Mouse (Mus musculus): ENCODE data around the gene Nostrin.

Nostrin gene

DNA sequence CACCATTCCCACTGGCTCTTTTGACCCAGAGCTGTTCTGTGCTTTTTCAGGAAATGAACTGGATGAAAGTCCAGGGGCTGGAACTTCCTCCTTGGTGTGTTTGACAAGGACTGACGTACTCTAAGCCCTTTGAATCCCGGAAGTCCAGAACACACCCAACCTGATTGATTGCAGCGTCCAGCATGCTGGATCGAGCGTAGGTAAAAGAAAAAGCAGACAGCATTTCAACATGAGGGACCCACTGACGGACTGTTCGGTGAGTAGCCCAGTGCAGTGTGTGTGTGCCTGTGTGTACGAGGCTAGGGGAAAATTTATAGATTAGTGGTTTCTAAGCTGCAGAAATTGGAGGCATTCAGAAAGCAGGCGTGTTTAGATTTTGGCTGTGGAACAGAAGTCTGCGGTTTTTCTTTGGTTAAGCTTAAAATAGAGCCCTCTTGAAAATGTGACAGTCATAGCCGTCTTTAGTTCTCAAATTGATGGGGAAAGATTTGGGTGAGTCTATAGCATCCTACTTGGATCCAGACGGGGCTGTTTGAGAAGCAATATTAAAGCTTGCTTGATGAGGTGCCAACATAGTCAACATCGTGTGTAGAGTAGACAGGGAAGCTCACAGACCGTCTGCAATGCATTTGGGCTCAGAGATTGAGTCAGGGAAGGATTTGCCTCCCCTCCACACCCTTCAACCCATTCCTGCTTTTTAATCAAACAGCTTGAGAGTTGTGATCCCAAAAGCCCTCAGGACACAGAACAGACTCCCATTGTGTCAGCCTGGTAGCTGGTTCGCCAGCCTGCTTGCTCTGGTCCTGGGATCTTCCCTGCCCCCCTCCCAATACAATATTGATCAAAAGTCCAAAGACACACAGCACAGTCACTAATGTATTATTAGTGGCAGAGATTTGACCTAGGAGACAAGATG lies at the start of gene Nostrin:
Nostrin (plus strand) TSS at position 140 of the 916 bp plus-strand sequence.
- no peak for DNase-seq

DNA sequence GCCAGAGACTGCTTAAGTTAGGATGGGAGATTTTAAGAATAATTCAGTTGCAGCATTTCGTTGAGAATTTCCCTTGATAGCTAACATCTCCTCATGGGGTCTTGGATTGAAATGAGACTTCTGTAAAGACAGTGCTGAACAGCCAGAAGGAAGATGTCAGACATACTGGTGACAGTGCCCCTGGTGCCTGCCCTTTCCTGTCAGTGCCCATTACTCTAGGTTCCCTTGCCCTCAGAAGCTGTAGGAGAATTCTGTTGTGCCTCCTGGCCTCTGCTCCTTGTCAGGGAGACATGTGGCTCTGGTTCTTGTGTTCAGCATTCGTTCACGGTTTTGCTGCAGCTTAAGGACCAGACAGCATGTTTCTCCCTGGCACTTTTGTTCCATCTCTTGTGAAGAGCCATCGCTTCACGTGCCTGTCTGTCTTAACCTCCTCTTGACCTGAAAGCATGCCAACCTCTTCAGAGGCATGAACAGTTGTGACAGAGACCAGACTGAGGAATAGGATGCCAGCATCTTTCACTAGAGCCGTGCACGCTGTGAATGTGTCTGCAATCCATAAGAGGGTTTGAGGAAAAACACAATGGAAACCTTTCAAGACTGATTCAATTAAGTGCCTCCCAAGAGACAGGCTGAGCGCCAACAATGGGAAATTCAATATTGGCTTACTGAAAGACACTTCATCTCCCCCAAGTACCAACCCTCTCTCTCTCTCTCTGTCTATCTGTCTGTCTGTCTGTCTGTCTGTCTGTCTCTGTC lies 48.9 kb upstream of the Nostrin start:
- DNase-seq, result no peak

DNA sequence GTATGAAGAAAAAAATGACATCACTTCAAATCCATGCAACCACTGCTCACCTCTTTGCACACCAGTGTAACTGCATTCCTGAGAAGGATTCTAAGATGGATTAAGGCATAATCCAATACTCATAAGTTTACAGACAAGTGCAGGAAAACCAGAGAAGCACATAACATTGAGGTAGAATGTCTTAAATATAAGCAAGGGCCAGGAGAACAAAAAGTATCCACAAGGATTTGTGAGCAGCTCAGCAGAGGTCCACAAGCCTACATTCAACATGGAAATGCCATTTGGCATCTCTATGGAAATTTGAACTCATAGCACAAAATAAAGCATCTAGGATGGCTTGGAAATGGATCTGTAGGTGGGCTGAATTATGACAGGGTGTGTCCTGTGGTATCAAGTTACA lies 39.8 kb upstream of the Nostrin start:
- no peak for DNase-seq

DNA sequence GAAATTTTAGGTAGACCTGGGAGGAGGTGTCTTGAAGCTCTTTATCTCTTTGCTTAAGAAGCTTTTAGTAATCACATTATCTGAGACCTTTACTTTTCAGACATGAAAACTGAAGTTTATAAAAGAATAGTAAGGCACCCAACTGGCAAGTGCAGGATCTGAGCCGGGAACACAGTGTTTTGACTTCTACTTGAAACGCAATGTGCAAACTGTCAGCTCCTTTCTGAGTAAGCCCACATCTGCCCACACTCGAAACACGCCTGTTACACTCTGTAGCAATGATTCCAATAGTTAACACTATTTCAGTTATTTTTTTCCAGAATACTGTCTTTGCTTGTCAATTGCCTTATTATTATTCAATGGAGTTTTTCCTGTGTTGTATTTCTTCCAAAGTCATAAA lies 38.8 kb upstream of the Nostrin start:
- DNase-seq, result no peak

DNA sequence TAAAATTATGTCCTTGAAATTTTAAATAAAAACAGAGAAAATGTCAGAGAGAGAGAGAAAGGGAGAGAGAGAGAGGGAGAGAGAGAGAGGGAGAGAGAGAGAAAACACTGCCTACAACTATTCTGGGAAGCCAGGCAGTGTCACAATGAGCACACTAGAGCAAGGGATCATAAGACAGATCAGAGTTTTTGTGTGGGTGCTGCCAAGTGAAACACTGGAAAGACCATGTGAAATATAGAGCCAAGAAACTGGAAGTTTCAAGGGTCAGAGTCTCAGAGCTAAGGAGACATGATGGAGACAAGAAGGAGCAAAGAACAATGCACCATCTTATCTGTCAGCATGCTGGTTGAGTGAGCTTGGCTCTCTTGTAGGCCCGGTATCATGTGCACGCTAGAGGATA lies 38.1 kb upstream of the Nostrin start:
- no peak for DNase-seq

DNA sequence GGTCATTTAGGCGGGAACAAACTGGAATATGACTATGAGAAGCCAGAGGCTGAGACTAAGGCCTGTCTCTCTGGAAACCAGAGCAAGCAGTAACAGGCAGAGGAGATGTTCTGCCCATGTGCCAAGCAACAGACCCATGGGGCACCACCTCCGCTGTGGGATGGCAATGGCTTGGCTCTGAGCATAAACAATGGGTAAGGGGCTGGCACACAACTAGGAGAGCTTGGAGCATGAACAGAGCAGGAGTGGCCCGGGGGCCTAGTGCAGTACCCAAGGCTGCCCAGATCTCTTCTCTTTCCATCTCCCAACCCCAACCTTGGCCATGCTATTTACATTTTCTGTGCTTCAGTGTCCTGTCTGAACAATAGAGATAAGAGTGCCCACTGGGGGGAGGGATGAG lies 36.9 kb upstream of the Nostrin start:
- no peak for DNase-seq

DNA sequence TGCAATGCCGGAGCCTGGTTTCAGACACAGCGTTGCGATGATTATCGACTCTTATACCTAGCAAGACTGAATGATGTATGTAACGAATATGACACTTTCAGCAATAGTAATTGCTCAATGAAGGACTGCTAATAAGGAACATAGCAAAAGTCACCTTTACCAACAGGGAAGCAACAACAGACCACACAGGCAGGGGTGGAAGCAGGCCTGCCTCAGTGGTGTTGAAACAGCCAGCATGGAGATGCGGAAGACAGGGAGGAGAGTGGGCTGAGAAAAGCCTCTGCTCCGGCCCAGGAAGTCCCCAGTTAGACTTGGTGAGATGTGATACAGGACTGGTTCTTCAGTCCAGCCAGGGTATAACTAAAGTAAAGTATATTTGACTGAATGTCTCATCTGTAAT lies 36.5 kb upstream of the Nostrin start:
- DNase-seq, result no peak

DNA sequence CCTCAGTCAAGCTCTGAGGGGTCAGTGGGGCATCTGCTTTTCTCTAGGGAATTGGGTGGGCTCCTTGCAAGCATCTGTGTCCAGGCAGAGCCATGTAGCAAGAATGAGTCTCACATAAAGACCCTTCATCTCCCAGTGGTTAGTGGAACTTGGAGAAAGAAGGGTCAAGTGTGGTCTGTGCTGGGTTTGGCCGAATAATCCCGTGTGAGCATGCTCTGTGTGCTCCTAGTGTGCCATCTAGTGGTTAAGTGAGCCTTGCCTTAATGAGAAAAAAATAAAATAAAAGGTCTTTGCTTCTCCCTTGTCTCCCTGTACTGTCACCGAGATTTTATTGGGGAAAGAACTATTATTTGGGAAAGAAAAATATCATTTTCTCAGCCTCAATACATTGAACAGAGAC lies 34.9 kb upstream of the Nostrin start:
- peak; percentile 39 for DNase-seq

DNA sequence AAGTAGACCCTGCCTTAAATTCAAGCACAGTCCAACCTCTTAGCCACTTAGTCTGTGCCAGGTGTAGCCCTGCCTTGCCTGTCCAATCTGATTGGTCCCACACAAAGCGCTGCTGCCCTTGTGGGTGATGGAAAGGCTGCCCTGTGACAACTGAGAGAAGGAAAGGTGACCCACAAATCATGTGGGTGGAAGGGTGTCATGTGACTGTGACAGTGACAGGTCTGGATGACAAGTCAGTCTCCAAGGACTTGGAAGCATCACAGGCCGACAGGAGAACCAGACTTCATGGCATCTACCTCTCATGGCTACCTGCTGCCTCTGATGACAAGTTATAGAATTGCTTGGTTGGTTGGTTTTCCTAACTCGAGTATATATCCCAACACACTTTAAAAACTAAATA lies 32.1 kb upstream of the Nostrin start:
- no peak for DNase-seq

DNA sequence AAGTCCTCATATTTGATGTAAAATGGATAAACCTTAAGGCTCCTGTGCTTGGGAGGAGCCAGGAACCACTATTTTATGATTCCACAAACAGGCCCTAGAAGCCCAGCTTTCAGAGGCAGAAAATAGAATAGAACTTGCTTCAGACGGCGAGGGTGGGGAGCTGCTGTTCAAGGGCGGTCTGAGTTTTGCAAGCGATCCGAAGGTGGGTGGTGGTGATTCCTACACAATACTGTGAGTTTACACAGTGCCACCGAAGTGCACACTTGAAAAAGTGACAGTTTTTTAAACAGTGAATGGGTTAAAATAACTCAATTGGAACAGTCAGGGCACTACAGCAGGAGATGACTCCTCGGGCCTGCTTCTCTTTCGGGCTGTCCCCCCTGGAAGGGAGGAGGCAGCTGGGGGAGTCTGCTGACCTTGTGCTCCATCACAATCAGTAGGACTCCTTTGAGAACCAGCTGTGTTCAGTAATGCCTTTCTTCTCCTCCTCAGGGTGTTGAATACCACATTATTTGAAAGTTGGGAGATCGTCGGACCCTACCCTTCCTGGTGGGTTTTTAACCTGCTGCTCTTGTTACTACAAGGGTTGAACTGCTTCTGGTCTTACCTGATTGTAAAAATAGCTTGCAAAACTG lies 31.0 kb upstream of the Nostrin start:
- no peak for DNase-seq

DNA sequence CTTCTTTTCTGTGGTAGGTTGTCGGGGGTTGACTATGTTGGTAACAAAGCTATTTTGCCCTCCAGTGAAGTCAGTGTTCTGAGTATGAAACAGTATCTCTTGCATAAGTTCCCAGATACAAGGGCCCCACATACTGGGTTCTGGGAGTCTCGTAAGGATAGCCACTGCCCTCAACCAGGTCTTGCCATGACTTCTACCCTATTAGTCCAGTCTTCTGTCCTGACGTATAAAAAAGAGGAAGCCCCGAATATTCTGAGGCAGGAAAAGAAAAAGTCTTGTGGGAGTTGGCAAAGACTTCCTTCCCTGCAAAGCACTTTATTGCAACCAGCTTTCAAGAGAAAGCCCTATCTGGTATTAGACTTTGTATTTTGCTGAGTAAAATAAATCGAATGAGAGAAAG lies 26.4 kb upstream of the Nostrin start:
- DNase-seq, result no peak

DNA sequence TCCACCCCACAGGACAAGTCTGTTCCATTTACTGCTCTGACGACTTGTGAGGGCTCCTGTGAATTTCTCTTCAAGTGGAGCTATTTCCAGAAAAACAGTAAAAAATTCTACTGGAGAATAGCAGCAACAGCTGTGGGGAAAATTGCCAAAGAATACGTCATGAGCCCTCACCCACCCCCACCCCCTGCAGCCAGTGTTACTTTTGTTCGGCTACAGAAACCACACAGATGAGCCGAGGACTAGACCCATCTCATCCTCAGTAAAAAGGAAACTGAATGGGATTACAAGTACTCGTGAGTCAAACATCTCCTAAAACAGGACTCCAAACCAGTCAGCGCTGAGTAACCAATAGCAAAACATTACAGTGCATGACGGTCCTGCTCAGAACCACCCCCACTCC lies 25.9 kb upstream of the Nostrin start:
- DNase-seq, result no peak

DNA sequence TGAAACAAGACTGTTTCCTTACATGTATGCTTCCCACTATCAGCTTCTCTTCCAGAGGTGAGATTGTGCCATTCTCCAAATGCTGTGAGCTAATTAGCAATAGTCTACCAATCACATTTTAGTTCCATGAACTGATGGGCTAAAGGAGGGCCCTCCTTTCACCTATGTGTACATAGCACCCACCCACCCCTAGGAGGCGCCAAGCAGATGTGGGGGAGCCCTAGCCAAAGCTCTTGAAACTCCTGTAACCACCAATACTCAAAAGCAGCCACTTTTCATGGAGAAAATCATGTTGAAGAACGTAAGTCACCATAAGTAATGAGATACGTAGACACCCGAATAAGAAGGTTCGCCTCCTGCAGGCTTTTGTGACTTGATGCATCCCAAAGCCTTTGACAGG lies 23.0 kb upstream of the Nostrin start:
- no peak for DNase-seq

DNA sequence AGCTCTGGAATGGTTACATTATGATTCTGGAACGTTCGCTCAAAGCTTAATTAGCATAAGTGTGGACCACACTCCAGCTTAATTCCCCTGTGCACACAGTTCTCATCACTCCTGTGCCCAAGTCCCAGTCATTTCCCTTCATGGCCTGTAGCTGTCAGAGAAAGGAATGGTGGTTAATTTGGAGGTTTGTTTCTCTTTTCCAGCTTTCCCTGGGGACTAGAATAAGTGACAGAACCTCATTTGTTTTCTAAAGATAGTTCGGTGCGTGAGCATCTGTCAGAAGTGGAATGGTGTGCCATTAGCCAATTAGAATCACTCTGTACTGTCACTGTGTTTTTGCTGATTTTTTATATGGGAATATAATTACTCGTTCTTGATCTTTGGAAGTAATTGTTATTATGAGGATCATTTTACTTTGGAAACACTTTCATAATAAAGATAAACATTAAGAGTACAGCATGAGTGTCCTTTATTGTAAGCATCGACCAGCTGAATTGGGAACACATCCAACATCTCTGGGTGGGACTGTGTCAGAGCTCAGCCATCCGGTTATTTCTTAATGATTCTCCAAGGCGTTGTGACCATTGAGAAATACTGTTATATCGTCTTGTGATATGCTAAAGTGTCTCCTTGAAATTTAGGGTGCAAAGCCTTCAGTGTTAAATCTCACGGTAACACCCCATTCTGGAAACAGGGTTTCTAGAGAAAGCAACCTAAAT lies 21.6 kb upstream of the Nostrin start:
- no peak for DNase-seq

DNA sequence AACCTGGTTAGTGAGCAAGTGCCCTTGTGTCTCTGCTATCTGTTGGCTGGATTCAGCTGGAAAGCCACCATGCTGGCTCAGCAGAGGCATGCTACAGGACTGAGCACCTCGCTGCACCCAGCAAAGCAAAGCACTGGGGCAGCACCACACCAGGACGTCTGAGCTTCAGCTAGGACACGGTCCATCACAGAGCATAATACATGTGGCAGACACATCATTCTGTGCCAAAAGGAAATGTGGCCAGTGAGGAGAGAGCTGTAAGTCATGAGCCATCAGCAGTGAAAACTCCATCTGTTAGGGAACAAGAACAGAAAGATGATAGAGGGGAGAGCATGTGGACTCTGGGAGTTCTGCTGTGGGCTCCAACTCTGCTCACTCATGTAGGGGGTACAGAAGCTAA lies 19.7 kb upstream of the Nostrin start:
- no peak for DNase-seq

DNA sequence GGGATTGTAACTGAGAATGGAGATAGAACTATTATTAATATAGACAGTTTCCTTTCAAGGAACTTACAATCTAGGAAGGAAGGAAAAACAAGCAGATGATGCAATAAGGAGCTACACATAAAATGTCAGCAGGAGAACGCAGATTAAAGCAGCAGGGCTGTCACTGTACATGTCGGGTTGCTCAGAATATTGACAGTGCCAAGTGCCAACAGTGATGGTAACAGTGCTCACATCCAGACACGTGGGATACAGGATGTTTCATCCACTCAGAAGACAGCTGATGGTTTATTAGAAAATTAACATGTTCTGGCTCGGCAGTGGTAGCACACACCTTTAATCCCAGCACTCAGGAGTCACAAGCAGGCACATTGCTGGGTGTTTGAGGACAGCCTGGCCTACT lies 18.8 kb upstream of the Nostrin start:
- no peak for DNase-seq

DNA sequence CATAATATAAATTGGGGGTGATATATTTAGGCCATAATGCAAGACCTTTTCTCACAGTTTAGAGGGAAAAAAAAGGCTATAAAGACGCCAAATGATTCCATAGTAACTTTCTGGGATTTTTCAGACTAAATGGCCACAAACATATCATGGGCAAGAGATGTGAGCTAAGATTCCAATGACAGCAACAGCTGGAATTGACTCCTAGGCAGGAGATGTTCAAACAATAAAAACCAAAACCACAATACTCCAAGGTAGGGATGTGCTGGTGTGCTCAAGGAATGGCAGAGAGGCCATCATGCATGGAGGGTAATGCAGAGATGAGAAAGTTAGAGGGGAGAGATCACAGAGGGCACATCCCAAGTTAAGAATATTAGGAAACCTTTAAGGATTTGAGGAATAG lies 16.6 kb upstream of the Nostrin start:
- DNase-seq, result no peak

DNA sequence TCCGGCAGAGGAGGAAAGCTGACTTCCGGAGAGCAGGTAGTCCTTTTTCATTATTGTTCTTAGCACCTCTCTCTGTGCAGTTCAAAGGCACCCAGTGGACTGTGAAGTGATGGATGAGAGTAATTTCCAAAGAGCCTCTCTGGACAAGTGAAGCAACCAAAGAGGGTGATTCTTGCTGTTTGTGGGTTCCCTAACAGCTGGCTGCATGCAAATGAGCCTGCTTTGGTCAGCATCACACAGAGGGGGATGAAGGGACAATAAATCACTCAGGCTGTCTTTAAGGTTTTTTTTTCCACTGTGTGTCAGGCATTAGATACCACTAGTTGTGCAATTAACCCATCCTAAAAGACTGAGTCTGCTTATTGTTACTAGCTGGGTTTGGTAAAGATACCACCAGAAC lies 15.9 kb upstream of the Nostrin start:
- no peak for DNase-seq

DNA sequence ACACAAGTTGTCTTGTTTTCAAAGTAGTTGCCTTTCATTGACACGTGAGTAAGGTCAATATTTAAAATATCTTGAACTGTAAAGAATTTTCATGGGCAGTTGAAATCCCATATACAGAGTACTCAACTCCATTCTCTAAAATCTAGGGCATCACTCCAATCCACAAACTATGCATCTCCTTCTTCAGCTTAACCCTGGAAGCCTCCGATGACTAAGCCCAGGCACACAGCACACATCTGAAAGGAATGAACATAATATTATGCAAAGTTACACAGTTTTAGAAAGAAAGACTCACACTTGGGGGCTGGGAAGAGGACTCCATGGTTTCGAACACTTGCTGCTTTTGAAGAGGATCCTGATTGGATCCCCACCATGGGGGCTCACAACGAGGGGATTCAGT lies 13.9 kb upstream of the Nostrin start:
- no peak for DNase-seq

DNA sequence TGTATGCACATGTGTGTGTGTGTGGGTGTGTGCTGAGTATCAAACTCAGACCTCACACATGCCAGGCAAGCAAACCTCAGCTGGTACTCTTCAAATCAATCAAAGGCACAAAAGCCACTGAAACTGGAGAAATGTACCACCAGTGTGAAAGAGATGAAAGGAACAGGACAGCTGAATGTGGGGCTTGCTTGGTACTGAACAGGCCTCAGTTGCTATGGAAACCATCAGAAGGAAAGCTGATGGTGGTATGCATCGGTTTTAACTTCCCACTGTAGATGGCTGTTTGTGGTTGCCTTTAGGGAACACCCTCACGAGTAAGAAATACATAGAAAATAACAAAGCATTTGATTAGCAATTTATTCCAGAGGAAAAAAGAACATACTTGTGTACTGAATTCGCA lies 10.2 kb upstream of the Nostrin start:
- DNase-seq, result no peak

DNA sequence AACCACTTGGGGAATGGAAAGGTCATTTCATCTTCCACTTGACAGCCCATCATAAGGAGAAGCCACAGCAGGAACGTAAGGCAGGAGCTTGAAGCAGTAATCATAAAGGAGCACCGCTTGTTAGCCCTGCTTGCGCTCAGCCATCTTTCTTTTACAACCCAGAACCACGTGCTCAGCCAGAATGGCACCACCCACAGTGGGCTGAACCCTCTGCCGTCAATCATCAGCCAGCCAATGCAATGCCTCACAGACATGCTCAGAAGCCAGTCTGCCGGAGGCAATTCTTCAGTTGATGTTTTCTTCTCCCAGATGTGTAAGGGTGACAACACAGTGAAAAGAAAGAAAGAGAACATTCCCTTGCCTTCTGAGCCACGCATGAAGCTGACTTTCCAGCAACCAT lies 7.3 kb upstream of the Nostrin start:
- no peak for DNase-seq

DNA sequence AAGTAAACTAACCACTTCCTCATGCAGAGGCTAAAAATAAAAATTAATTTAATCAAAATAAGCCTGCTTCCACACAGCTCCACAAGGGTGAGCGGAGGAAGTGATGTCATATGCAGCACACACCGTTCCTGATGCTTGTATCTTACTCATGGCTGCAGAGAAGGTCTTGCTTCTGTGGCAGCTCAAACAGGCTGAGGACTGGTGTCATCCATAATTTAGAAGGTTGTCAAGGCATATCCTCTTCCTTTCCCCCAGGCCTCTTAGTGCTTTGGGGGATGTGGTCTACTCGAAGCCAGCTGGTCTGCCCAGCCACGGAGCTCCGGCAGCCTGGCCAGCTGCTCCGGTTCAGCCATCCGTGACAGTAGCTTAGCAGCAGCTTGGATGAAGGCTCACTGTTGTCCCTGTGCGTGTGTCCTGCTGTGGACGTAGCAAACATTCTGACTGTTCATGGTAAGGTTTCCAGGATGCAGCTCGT lies 6.6 kb upstream of the Nostrin start:
- DNase-seq, result no peak

Measured in cerebellum, adult 9-10 months (tissue).